Mouse (Mus musculus) heart, embryonic 11.5 days (tissue): ENCODE data around the gene Spg7. TPM values are rescaled to one million over a fixed set of nuclear protein-coding genes. Genes with fewer than 3 reads are reported as not detected.

Experiments used
- ATAC-seq: fragments of 200-750 bp; cut with Nextera tagmentation; replicated peaks from 2 replicates; pipeline ENCODE4 v1.8.0; 2017; ENCODE audit warnings: moderate library complexity; ENCODE audit not compliant: insufficient number of reproducible peaks, low FRiP score, low TSS enrichment
- H3K27ac ChIP-seq: fragments of 300-500 bp; sonication (generic); 2 replicates; pipeline ENCODE4 v1.5.1; 2014; ENCODE audit warnings: mild to moderate bottlenecking, low read depth, low read length
- H3K27me3 ChIP-seq: fragments of 300-500 bp; sonication (generic); 2 replicates; pipeline ENCODE4 v1.6.1; 2014; ENCODE audit warnings: mild to moderate bottlenecking, low read length, mixed read lengths; ENCODE audit not compliant: control insufficient read depth, insufficient read depth
- H3K36me3 ChIP-seq: fragments of 300-500 bp; sonication (generic); 2 replicates; pipeline ENCODE4 v1.6.1; 2014; ENCODE audit warnings: mild to moderate bottlenecking, low read length, moderate library complexity, mixed read lengths; ENCODE audit not compliant: control insufficient read depth, insufficient read depth
- H3K4me1 ChIP-seq: fragments of 300-500 bp; sonication (generic); 2 replicates; pipeline ENCODE4 v1.6.1; 2014; ENCODE audit warnings: low read length; ENCODE audit not compliant: control insufficient read depth, insufficient read depth
- H3K4me2 ChIP-seq: fragments of 300-500 bp; sonication (generic); 2 replicates; pipeline ENCODE4 v1.6.1; 2014; ENCODE audit warnings: mild to moderate bottlenecking, moderate library complexity
- H3K4me3 ChIP-seq: fragments of 300-500 bp; sonication (generic); 2 replicates; pipeline ENCODE4 v1.5.1; 2014; ENCODE audit warnings: low read depth, low read length
- H3K9ac ChIP-seq: fragments of 300-500 bp; sonication (generic); 2 replicates; pipeline ENCODE4 v1.6.1; 2014; ENCODE audit warnings: mild to moderate bottlenecking, low read depth, low read length, moderate library complexity
- H3K9me3 ChIP-seq: fragments of 300-500 bp; sonication (generic); replicated peaks from 2 replicates; pipeline ENCODE4 v1.6.1; 2016; ENCODE audit warnings: low read length; ENCODE audit not compliant: control insufficient read depth
- WGBS: fragments of 180-500 bp; shearing (Covaris S2); extraction: QIAGEN DNeasy Blood & Tissue Kit; methylation state at CpG from one replicate; pipeline ENCODE4 v1.1.7; 2014; ENCODE audit not compliant: insufficient replicate concordance; 5-methylcytosine and 5-hydroxymethylcytosine counted together
- polyA plus RNA-seq: library from polyadenylated mRNA; unstranded; fragments of >200 nt; fragmentation: Nextera tagmentation; extraction: Ambion mirVana; gene quantifications from 2 replicates; pipeline ENCODE4 v1.2.1, GENCODE M21; 2014

The Spg7 gene
- polyA plus RNA-seq, 1 experiment from 2014 or later, result 48.7 TPM

- no peaks in the 10 kb centered on the region for H3K9me3 ChIP-seq
- no peak overlapping the region; the same call in 1 of the 2 replicates for H3K27ac ChIP-seq
- H3K4me2 ChIP-seq, result no peak overlapping the region
- H3K36me3 ChIP-seq, result no peaks in the 10 kb centered on the region
- ATAC-seq, result no peak
- H3K4me1 ChIP-seq, result peaks cover 30% of the 10 kb centered on the region
- no peak overlapping the region for H3K4me3 ChIP-seq
- WGBS, result 78% methylated on average over 11 of the region's 11 CpGs
- H3K9ac ChIP-seq, result no peak overlapping the region
- no peaks in the 10 kb centered on the region for H3K27me3 ChIP-seq
These were observed 25.3 kb upstream of the Spg7 start for GRCm38 (mm10) chr8:123037487-123037886.

GRCm38 (mm10) chr8:123038351-123038750, 24.4 kb upstream of the Spg7 start:
- no peaks in the 10 kb centered on the region for H3K9me3 ChIP-seq
- H3K36me3 ChIP-seq, result no peaks in the 10 kb centered on the region
- H3K4me3 ChIP-seq, result no peak overlapping the region
- H3K27ac ChIP-seq, result no peak overlapping the region
- no peak for ATAC-seq
- no peak overlapping the region for H3K4me2 ChIP-seq
- H3K27me3 ChIP-seq, result no peaks in the 10 kb centered on the region
- no peak overlapping the region for H3K9ac ChIP-seq
- peaks cover 30% of the 10 kb centered on the region for H3K4me1 ChIP-seq
- WGBS, result 35% methylated on average over 2 of the region's 2 CpGs

GRCm38 (mm10) chr8:123039376-123040109, 23.2 kb upstream of the Spg7 start:
- Histone ChIP-seq H3K4me3 (peak overlapping the region; percentile 5; the same call in 1 of the 2 replicates), H3K27me3 (no peaks in the 10 kb centered on the region), H3K9ac (no peak overlapping the region), H3K27ac (no peak overlapping the region), H3K9me3 (no peaks in the 10 kb centered on the region), H3K4me2 (peak overlapping the region; percentile 90), H3K36me3 (no peaks in the 10 kb centered on the region), H3K4me1 (peaks cover 32% of the 10 kb centered on the region)
- ATAC-seq, result no peak
- 80% methylated on average over 11 of the region's 11 CpGs for WGBS

GRCm38 (mm10) chr8:123040110-123040650, 22.6 kb upstream of the Spg7 start:
- 18% methylated on average over 4 of the region's 4 CpGs for WGBS
- no peak for ATAC-seq
- Histone ChIP-seq H3K27ac (0 out of 2 replicates have a peak overlapping the region, but pooled peaks have one; percentile 15), H3K4me3 (peak overlapping the region; percentile 100), H3K4me1 (peaks cover 32% of the 10 kb centered on the region), H3K4me2 (peak overlapping the region; percentile 90), H3K9ac (peak overlapping the region; percentile 98; the same call in 1 of the 2 replicates), H3K27me3 (no peaks in the 10 kb centered on the region), H3K9me3 (no peaks in the 10 kb centered on the region), H3K36me3 (no peaks in the 10 kb centered on the region)

- under 1% methylated on average over 55 of the region's 71 CpGs for WGBS
- Histone ChIP-seq H3K27me3 (no peaks in the 10 kb centered on the region), H3K9ac (peak overlapping the region; percentile 98), H3K36me3 (no peaks in the 10 kb centered on the region), H3K27ac (peak overlapping the region; percentile 97), H3K9me3 (no peaks in the 10 kb centered on the region), H3K4me2 (peak overlapping the region; percentile 90), H3K4me3 (peak overlapping the region; percentile 100), H3K4me1 (peaks cover 32% of the 10 kb centered on the region)
- 0 out of 2 replicates have a peak, but pooled peaks have one; percentile 5 for ATAC-seq
These were observed 21.6 kb upstream of the Spg7 start for GRCm38 (mm10) chr8:123041008-123041773.

- 3% methylated on average over 28 of the region's 60 CpGs for WGBS
- no peaks in the 10 kb centered on the region for H3K27me3 ChIP-seq
- H3K9me3 ChIP-seq, result no peaks in the 10 kb centered on the region
- peak; percentile 19 for ATAC-seq
- H3K4me1 ChIP-seq, result peaks cover 32% of the 10 kb centered on the region
- no peaks in the 10 kb centered on the region for H3K36me3 ChIP-seq
- peak overlapping the region; percentile 97 for H3K27ac ChIP-seq
- peak overlapping the region; percentile 98 for H3K9ac ChIP-seq
- H3K4me2 ChIP-seq, result peak overlapping the region; percentile 90
- H3K4me3 ChIP-seq, result peak overlapping the region; percentile 100
These were observed 21.0 kb upstream of the Spg7 start for GRCm38 (mm10) chr8:123041774-123042105.

- WGBS, result under 1% methylated on average over 81 of the region's 91 CpGs
- ATAC-seq, result peak; percentile 96
- Histone ChIP-seq H3K9me3 (no peaks in the 10 kb centered on the region), H3K27me3 (no peaks in the 10 kb centered on the region), H3K36me3 (no peaks in the 10 kb centered on the region), H3K4me1 (peaks cover 26% of the 10 kb centered on the region), H3K4me2 (peak within 1 kb of the TSS; percentile 90), H3K9ac (peak within 1 kb of the TSS; percentile 98), H3K27ac (peak within 1 kb of the TSS; percentile 99), H3K4me3 (peak within 1 kb of the TSS; percentile 100)
These were observed 20.4 kb upstream of the Spg7 start, which contains the start of gene Ankrd11 for GRCm38 (mm10) chr8:123042158-123042973. TSS of gene Ankrd11 (minus strand) at chr8:123042277.
